Mouse (Mus musculus) left cerebral cortex, adult 18-20 months (tissue): ENCODE measurements around the gene Galnt7. TPM values are rescaled to one million over a fixed set of nuclear protein-coding genes. Genes with fewer than 3 reads are reported as not detected.
A peak's percentile ranks its signal among the peaks of the same experiment; 100 is the strongest.

Experiments
- DNase-seq, 2 experiments: peaks; one replicate each; pipeline ENCODE4 v3.0.0; 2021 to 2022; ENCODE audit warnings: low spot score in 2 of 2, mixed read lengths in 1 of 2
- total RNA-seq, 2 experiments: library from RNA; stranded (reverse); gene quantifications; 2 replicates each; pipeline ENCODE4 v1.2.3; 2021

Galnt7 gene
- total RNA-seq, 2 experiments from 2014 or later, result 10.2 to 12.3 TPM

GRCm38 (mm10) chr8:57628787-57629664, 23.8 kb downstream of the Galnt7 start:
- DNase-seq, result no peak

DNA sequence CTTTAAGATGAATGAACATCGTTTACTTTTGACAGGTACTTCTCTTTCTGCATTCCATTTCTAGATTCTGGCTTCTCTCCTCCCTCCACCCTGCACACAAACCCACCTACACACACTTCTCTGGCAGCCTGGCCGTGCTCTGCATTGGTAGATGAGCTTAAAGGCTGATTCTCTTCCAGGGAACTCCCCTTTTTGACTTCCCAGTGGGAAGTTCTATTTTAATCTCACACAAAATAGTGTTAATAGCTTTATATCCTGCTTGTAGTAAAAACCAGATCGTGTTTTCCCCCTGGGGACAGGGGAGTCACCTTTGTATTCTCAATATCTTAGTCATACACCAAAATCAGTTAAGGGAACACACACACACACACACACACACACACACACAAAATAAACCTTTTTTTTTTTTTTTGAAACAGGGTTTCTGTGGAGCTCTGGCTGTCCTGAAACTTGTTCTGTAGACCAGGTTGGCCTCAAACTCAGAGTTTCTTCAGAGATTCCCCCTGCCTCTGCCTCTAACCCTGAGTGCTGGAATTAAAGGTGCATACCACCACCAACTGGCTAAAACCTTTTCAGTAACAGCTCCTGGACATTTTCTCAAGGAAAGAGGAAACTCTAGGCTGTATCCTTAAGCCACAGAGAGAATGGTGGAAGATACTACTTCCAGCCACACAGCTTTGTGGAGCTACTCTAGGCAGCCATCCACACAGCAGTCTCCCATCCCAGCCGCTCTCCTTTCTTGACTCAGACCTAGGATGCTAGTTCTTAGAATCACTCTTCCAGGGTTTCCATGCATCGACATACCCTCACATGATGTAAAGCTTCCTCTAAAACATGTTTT, 24.7 kb downstream of the Galnt7 start:
- DNase-seq, result peak; percentile 15 to 58

- no peak for DNase-seq
Observed at GRCm38 (mm10) chr8:57623955-57624354, 28.9 kb downstream of the Galnt7 start.

DNA sequence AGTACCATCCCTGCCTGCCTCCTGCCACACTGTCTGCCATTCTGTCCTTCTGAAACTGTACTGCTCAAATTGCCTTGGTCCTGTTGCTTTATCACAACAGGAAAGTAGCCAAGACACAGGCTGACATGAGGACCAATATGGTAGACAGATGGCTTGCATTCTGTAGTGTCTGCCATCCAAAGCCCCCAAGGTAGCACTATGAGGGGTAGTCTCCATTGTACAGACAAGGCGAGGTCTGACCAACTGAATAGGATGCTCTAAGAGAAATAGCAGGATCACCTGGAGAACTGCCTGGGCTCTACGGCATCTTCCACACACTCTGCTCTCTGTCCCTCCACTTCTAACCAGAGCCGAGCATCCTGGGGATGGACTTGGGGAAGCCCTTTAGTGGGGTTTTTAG, 29.8 kb downstream of the Galnt7 start:
- DNase-seq, result no peak

DNA sequence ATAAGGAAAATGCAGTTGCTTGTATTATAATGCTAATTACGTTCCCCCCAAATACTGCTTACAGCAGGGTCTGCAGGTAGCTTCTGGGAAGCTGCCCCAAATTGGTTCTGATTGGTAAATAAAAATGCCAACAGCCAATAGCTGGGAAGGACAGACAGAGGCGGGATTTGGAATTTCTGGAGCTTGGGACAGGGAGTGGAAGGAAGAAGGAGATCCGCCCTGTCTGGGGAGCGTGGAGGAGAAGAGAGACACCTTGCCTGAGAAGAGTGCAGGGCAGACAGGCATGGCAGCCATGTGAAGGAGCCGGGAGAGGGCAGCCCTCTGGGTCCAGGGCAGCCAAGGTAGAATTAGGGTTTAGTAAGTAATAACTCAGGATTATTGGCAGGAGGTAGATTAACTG, 35.9 kb downstream of the Galnt7 start:
- no peak for DNase-seq

- no peak for DNase-seq
Observed at GRCm38 (mm10) chr8:57615016-57615657, 37.7 kb downstream of the Galnt7 start.

- no peak for DNase-seq
Observed at GRCm38 (mm10) chr8:57611419-57611977, 41.3 kb downstream of the Galnt7 start.

DNA sequence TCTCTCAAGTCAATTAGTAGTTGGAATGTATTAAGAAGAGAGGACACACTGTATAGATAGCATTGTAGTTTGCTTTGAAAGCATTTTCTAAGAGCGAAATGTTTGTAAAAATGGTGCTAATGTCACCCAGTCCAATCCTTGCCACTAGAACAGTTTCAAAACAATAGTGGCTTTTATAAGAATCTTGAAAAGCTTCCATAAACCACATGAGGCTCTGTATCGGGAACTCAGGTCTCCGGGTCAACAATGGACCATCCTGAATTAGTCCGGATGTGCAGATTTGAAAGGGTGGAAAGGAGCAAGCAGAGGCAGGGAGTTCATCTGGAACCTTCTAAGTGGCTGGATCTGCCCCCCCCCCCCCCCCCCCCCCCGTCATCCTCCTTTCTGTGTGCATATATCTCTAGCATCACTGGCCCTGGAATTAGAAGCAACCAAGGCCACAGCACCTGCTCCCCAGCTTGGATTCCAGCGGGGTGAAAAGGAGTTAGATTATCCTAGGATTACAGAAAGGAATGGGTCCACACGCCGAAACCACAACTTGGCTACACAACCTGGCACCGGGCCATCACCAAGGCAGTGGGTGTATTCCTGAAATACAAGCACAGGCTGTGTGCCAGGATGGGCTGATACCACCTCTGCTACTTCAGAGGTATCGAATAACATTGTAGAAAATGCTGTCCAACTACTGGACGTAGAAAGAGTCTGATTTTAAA, 42.0 kb downstream of the Galnt7 start:
- DNase-seq, result peak; percentile 54 to 61

- no peak for DNase-seq
Observed at GRCm38 (mm10) chr8:57602511-57602910, 50.3 kb downstream of the Galnt7 start.

DNA sequence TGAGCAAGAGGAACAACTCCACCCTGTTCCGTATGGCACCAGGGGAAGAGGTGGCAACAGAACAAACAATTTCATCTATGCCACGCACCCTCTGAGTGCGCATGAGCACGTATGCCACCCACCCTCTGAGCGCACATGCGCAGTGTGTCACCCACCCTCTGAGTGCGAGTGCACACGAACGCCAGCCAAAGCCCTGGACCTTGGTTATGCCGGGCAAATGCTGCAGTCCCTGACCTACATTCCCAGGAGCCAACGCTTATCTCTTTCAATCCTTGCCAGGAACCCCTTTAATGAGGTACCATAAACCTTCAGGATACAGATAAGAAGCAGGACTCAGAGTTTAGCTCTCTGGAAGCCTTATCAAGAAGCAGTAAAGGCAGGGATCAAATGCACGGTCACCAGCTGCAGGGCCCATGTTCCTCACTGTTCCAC, 50.8 kb downstream of the Galnt7 start:
- no peak for DNase-seq

DNA sequence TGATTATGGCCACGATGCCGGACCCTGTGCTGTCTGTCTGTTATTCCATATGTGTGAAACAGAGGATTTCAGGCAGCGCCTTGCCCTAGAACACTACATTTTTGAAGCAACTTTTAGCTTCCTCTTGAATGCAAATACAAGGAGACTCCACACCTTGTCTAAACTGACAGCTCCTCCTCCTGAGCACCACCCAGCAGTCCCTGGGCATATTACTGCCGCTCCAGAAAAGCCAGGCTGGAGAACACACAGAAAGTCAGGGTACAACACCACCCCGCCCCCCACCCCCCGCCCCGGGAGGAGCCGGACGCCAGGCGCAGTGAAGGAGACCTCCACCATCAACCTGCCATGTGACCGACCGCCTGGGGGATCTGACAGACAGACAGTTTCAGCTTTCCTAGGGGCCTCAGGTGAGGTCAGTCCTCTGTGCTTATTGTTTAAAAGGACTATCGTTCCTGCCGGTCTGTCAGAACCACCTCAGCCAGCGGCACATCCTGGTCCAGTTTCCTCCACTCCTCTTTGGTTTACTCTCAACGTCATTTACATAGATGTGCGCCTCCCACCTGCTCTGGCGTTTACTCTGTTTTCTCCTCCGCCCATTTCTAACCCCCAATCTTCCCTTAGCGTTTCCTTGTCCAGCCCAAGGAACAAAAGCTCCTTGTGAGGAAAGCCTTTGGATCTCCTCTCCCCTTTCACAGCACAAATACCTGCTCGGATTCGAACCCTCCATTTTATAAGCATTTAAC, 52.8 kb downstream of the Galnt7 start:
- DNase-seq, result no peak

- DNase-seq, result no peak
Observed at GRCm38 (mm10) chr8:57595853-57596252, 57.0 kb downstream of the Galnt7 start.

GRCm38 (mm10) chr8:57594175-57594885, 58.5 kb downstream of the Galnt7 start:
- DNase-seq, result no peak

- DNase-seq, result no peak
Observed at GRCm38 (mm10) chr8:57592604-57593003, 60.2 kb downstream of the Galnt7 start.

DNA sequence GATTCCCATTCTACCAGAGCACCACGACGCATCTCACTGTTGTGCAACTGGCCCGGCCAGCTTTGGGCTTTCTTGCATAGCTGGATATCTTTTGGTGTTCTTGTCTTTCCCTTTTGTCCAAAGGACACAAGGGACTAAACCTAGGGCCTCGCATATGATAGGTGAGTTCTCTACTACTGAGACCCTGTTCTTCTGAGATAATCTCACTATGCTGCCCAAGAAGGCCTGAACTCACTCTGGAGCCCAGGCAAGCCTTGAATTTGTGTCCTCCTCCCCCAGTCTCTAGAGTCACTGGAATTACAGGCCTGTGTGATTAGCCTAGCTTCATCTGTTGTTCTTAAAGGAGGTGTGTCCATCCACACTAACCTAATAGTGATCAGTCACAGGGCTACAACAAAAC, 61.2 kb downstream of the Galnt7 start:
- DNase-seq, result no peak

DNA sequence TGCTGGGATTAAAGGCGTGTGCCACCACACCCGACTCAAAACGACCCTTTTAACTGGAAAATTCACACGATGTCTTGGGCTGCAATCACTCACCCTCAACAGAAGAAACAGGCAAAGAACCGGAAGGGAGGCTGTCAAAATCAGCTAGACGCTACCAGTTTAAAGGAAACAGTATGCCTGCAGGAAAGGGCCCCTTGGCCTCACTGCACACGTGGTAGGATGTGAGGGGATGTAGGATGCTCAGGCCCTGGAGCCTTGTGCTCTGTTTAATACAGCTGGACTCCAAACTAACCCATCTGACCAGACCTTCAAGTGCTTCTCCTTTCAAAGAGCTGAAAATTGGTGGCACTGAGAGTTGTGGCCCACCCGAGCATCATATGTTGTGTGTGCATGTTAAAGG, 62.8 kb downstream of the Galnt7 start:
- DNase-seq, result no peak

DNA sequence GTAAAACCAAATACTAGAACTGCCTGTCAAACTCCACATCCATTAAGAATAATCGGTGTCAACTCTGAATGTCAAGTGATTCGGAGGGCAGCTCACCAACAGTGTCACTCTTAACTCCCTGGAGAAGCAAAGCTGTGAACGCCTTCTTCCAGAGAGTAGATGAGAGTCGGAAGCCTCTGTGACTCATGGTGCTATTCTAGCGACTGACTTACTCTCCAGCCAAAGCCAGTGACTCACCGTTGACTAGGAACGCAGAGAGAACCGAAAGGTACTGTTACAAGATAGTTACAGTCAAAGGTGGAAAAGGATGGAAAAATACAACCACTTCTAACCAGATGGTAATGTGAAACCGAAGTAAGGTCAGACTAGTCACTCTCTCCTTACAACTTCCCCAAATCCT, 63.7 kb downstream of the Galnt7 start:
- DNase-seq, result peak; percentile 55 to 56

- DNase-seq, result no peak
Observed at GRCm38 (mm10) chr8:57588604-57589003, 64.2 kb downstream of the Galnt7 start.

- no peak for DNase-seq
Observed at GRCm38 (mm10) chr8:57586667-57587066, 66.2 kb downstream of the Galnt7 start.
